Mouse (Mus musculus): Measurements from ENCODE around the gene Efna4.

DNA sequence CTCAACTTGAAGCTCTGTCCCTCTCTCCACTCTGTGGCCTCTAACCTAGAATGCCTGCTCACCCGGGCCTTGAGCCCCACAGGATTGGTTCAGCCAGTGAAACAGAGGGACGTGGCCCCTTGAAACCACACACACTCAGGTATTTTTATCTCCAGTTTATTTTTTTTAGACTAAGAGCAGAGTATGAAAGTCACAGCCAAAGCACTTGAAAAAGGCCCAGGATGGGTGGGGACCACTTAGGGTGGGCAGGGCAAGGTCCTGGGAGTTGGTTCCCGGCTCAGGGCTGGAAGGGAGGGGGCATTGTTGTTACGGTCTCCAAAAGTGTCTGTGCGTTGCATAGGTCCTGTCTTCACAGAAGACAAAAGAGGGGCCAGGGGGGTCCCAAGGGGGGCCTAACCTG is 23.5 kb downstream of the Efna4 start:
- TF ChIP-seq CTCF (IDR thresholded peaks at IDR 0.05; ENCODE audit: extremely low read depth, insufficient read depth, low read length) (no peak), POLR2A (IDR thresholded peaks at IDR 0.05; ENCODE audit: extremely low read depth, insufficient read depth, low read length) (no peak)

Measured in cortical plate, adult 2 months (tissue).